Mouse (Mus musculus) cortical plate, adult 2 months (tissue): ENCODE measurements around the gene Gtf2a1.

Source experiments
- CTCF ChIP-seq: fragments of 200-500 bp; IDR thresholded peaks from 2 replicates; pipeline ENCODE4 v1.5.1; 2011; ENCODE audit warnings: mild to moderate bottlenecking, control low read depth, low read length; ENCODE audit not compliant: insufficient read depth; ENCODE audit errors: extremely low read depth
- POLR2A ChIP-seq: fragments of 200-500 bp; IDR thresholded peaks from 2 replicates; pipeline ENCODE4 v1.6.1; 2011; ENCODE audit warnings: mild to moderate bottlenecking, low read length, control low read depth; ENCODE audit not compliant: insufficient read depth; ENCODE audit errors: extremely low read depth

DNA sequence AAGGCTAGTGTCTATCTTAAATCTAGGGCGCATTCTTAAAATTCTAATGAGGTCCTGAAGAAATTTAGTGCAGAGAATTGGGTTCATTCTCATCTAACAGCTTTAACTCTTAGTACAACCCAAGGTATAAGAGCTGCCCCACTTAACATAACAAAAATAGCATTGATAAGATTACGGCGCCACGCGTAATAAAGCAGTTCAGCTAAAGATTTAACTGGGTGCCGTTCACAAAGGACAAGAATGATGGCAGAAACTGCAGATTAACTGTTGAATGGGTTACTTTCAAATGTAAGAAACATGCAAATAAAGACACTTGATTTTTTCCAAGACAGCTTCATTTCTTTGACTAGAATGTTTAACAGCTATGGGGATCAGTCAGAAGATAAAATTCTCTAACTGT is 6.9 kb downstream of the Gtf2a1 start:
- TF ChIP-seq POLR2A (no peak), CTCF (no peak)
